Comparison of ENCODE assay signal across 21 mouse cellular contexts in genomic region chr6:34375888-34376287, GRCm38 (mm10). TPM values are rescaled to one million over a fixed set of nuclear protein-coding genes. Genes with fewer than 3 reads are reported as not detected.
"Had no signal": no experiment of that assay in that cellular context is flagged by ENCODE, and none has a peak within 500 bp of the region (broad histone marks: within the 10 kb centered on the region; RNA-seq: fewer than 3 reads in every experiment).

No protein-coding gene starts in this region.

RNA-seq across cellular contexts. Expression of gene Akr1b8, which starts 22.0 kb away (rescaled TPM):
- total RNA-seq: hematopoietic stem cell, adult 5-6 weeks had no signal

RNA-seq across cellular contexts. Expression of gene Akr1b7, which starts 36.2 kb away (rescaled TPM):
- total RNA-seq: heart, postnatal 10 days; heart, postnatal 14 days; heart, postnatal 25 days; heart, postnatal 36 days; heart, postnatal 4 days; hematopoietic stem cell, adult 5-6 weeks; hindbrain, postnatal 0 days; layer of hippocampus, adult 18-20 months; layer of hippocampus, postnatal 10 days; layer of hippocampus, postnatal 14 days; layer of hippocampus, postnatal 25 days; layer of hippocampus, postnatal 36 days; left cerebral cortex, adult 18-20 months; left cerebral cortex, adult 2 months had no signal
- polyA plus RNA-seq: heart, embryonic 13.5 days; heart, embryonic 15.5 days; hindbrain, embryonic 10.5 days; hindbrain, embryonic 11.5 days; hindbrain, embryonic 13.5 days; hindbrain, embryonic 14.5 days; hindbrain, postnatal 0 days; inflammation-experienced regulatory T-cells, adult 6 months had no signal
